Mouse (Mus musculus) brain, embryonic 14.5 days (tissue): ENCODE measurements around the gene Csn1s2a. TPM values are rescaled to one million over a fixed set of nuclear protein-coding genes. Genes with fewer than 3 reads are reported as not detected.
A peak's percentile ranks its signal among the peaks of the same experiment; 100 is the strongest.
"Not testable (repeated sequence)": the region's sequence is repeated elsewhere in the genome, so short reads cannot be mapped to it uniquely, and the experiment has no call there.

Source experiments
- DNase-seq: peaks from one replicate; pipeline ENCODE4 v3.0.0-alpha.2; 2011; ENCODE audit warnings: low read depth
- CTCF ChIP-seq: fragments of 200-500 bp; IDR thresholded peaks from 2 replicates; pipeline ENCODE4 v1.5.1; 2012; ENCODE audit warnings: inconsistent platforms, mild to moderate bottlenecking, moderate library complexity, borderline replicate concordance; ENCODE audit not compliant: insufficient read depth, insufficient read length; ENCODE audit errors: extremely low read depth
- POLR2A ChIP-seq: fragments of 200-500 bp; IDR thresholded peaks from 2 replicates; pipeline ENCODE4 v1.6.1; 2012; ENCODE audit warnings: mild to moderate bottlenecking, inconsistent platforms, borderline replicate concordance; ENCODE audit not compliant: poor library complexity, insufficient read depth, insufficient read length, severe bottlenecking; ENCODE audit errors: extremely low read depth
- polyA plus RNA-seq: library from polyadenylated mRNA; depleted of rRNA; stranded (reverse); fragments of >200 nt; gene quantifications from 2 replicates; pipeline ENCODE4 v1.2.3, GENCODE M21; 2012; rRNA removed

Gene Csn1s2a
- not detected in 2 replicates for polyA plus RNA-seq

GRCm38 (mm10) chr5:87774267-87774666, at the start of gene Csn1s2a:
Gene Csn1s2a, plus strand, starts transcription at chr5:87774567.
- DNase-seq = no peak
- TF ChIP-seq POLR2A (no peak), CTCF (no peak)

GRCm38 (mm10) chr5:87734821-87735220, 39.5 kb upstream of the Csn1s2a start:
- TF ChIP-seq POLR2A (no peak), CTCF (no peak)
- DNase-seq = no peak

- no peak for TF ChIP-seq POLR2A
- no peak for TF ChIP-seq CTCF
- no peak for DNase-seq
Observed at GRCm38 (mm10) chr5:87753471-87753870, 20.9 kb upstream of the Csn1s2a start.

- no peak for DNase-seq
- TF ChIP-seq POLR2A (no peak), CTCF (no peak)
Observed at GRCm38 (mm10) chr5:87764546-87764945, 9.8 kb upstream of the Csn1s2a start.

- not testable (repeated sequence) for DNase-seq
Observed at GRCm38 (mm10) chr5:87772151-87772550, 2.2 kb upstream of the Csn1s2a start.

GRCm38 (mm10) chr5:87782731-87783130, 8.4 kb downstream of the Csn1s2a start:
- peak; percentile 28 for DNase-seq
- TF ChIP-seq CTCF (no peak), POLR2A (no peak)

GRCm38 (mm10) chr5:87807782-87808181, 33.4 kb downstream of the Csn1s2a start, which contains the start of gene Csn1s2b:
Gene Csn1s2b, plus strand, starts transcription at chr5:87808082.
- no peak for TF ChIP-seq POLR2A
- TF ChIP-seq CTCF = no peak
- no peak for DNase-seq

GRCm38 (mm10) chr5:87809253-87809652, 34.9 kb downstream of the Csn1s2a start:
- peak; percentile 1 for DNase-seq
- 0 out of 2 replicates have a peak, but pooled peaks have one; percentile 3 for TF ChIP-seq CTCF
- no peak for TF ChIP-seq POLR2A

GRCm38 (mm10) chr5:87825386-87825785, 51.0 kb downstream of the Csn1s2a start, which contains the start of gene Prr27:
Gene Prr27, plus strand, starts transcription at chr5:87825686.
- DNase-seq = no peak
- TF ChIP-seq POLR2A (no peak), CTCF (no peak)

Other genes starting within 250 kb of the Csn1s2a start
- gene Sult1b1, start 236.4 kb upstream of the Csn1s2a start, polyA plus RNA-seq = not detected in 2 replicates
- gene Sult1d1, start 205.5 kb upstream of the Csn1s2a start, polyA plus RNA-seq = not detected in 2 replicates
- not detected in 2 replicates for gene Sult1e1, start 183.0 kb upstream of the Csn1s2a start, polyA plus RNA-seq
- gene Csn1s1, start 108.4 kb upstream of the Csn1s2a start, polyA plus RNA-seq = not detected in 2 replicates
- gene Csn2, start 74.9 kb upstream of the Csn1s2a start, polyA plus RNA-seq = not detected in 2 replicates
- not detected in 2 replicates for gene Csn1s2b, start 33.5 kb downstream of the Csn1s2a start, polyA plus RNA-seq
- not detected in 2 replicates for gene Prr27, start 51.1 kb downstream of the Csn1s2a start, polyA plus RNA-seq
- gene Odam, start 110.5 kb downstream of the Csn1s2a start, polyA plus RNA-seq = not detected in 2 replicates
- not detected in 2 replicates for gene Csn3, start 151.0 kb downstream of the Csn1s2a start, polyA plus RNA-seq
- gene 2310003L06Rik, start 194.9 kb downstream of the Csn1s2a start, polyA plus RNA-seq = not detected in 2 replicates
- not detected in 2 replicates for gene Gm28434, start 194.9 kb downstream of the Csn1s2a start, polyA plus RNA-seq
- not detected in 2 replicates for gene Cabs1, start 204.9 kb downstream of the Csn1s2a start, polyA plus RNA-seq
- not detected in 2 replicates for gene Smr3a, start 228.0 kb downstream of the Csn1s2a start, polyA plus RNA-seq